Mouse (Mus musculus) gastrocnemius, postnatal 14 days (tissue): Measurements from ENCODE around the gene Ppil6. TPM values are rescaled to one million over a fixed set of nuclear protein-coding genes. Genes with fewer than 3 reads are reported as not detected.

Source experiments
- DNase-seq: peaks from one replicate; pipeline ENCODE4 v3.0.0; 2021; ENCODE audit warnings: mixed read lengths
- intact Hi-C: fragments of 180-260 bp; cut with DNase I; formaldehyde crosslinking; loops from one replicate; pipeline ENCODE4 v1.15.1; 2025; ENCODE audit warnings: low total_unique reads
- total RNA-seq, 2 experiments: library from RNA; stranded (reverse); gene quantifications; 2 replicates each; pipeline ENCODE4 v1.2.3; 2021

Ppil6 gene
- total RNA-seq, 2 experiments from 2014 or later, result not detected

GRCm38 (mm10) chr10:41550711-41551110, 60.5 kb downstream of the Ppil6 start:
- intact Hi-C loops, result no loop called here
- no peak for DNase-seq

- no peak for DNase-seq
- intact Hi-C loops, result no loop called here
Observed at GRCm38 (mm10) chr10:41552319-41552718, 62.1 kb downstream of the Ppil6 start.

GRCm38 (mm10) chr10:41552847-41553589, 62.8 kb downstream of the Ppil6 start:
- peak; percentile 61 for DNase-seq
- intact Hi-C loops, result no loop called here

GRCm38 (mm10) chr10:41553711-41554110, 63.5 kb downstream of the Ppil6 start:
- intact Hi-C loops, result no loop called here
- DNase-seq, result no peak

GRCm38 (mm10) chr10:41555081-41555480, 64.8 kb downstream of the Ppil6 start:
- no peak for DNase-seq
- intact Hi-C loops, result no loop called here

GRCm38 (mm10) chr10:41558401-41558800, 68.2 kb downstream of the Ppil6 start:
- intact Hi-C loops, result no loop called here
- DNase-seq, result no peak

- DNase-seq, result no peak
- intact Hi-C loops, result no loop called here
Observed at GRCm38 (mm10) chr10:41561701-41562395, 71.6 kb downstream of the Ppil6 start.

Other genes starting within 250 kb of the Ppil6 start
- gene Fig4, start 187.2 kb upstream of the Ppil6 start, total RNA-seq, result 1 to 10 TPM; 6.0 to 7.0 TPM
- not detected for gene Ak9, start 186.5 kb upstream of the Ppil6 start, total RNA-seq
- 1 to 10 TPM; 4.3 to 4.7 TPM for gene Zbtb24, start 40.1 kb upstream of the Ppil6 start, total RNA-seq
- 10 to 100 TPM; 10.5 to 15.5 TPM for gene Mical1, start 14.1 kb upstream of the Ppil6 start, total RNA-seq
- gene Smpd2, start 70 bp upstream of the Ppil6 start, total RNA-seq, result 10 to 100 TPM; 10.5 to 12.1 TPM
- 100 to 1,000 TPM; 126 to 138 TPM for gene Cd164, start 29.0 kb downstream of the Ppil6 start, total RNA-seq
- gene Ccdc162, start 226.2 kb downstream of the Ppil6 start, total RNA-seq, result under 1 TPM; 0.64 to 0.66 TPM